8 mouse cellular contexts compared by ENCODE assay signal in genomic region chr16:90726600-90727227, GRCm38 (mm10). TPM values are rescaled to one million over a fixed set of nuclear protein-coding genes. Genes with fewer than 3 reads are reported as not detected.
A peak's percentile ranks its signal among the peaks of the same experiment; 100 is the strongest.
DNase-seq lines count a peak whose midpoint lies in the region; ATAC-seq and TF ChIP-seq lines count a peak whose summit lies in the region.

No protein-coding gene starts in this region.

- H3K4me1 ChIP-seq in lung, postnatal 0 days (ENCODE audit: insufficient read depth, low read depth, low read length): peaks cover 4% of the 10 kb centered on the region; the same call in 1 of the 2 replicates
- H3K4me1 ChIP-seq in stomach, embryonic 14.5 days (ENCODE audit: control insufficient read depth, insufficient read depth, low read length): peaks cover 6% of the 10 kb centered on the region; the same call in 1 of the 2 replicates

- peak overlapping the region; percentile 72 for H3K9ac ChIP-seq in lung, postnatal 0 days (replicated peaks; ENCODE audit: low read depth)
- H3K9ac ChIP-seq in stomach, embryonic 14.5 days (replicated peaks; ENCODE audit: low read depth, low read length): peak overlapping the region; percentile 77

- no peaks in the 10 kb centered on the region for H3K9me3 ChIP-seq in lung, postnatal 0 days (ENCODE audit: low read length)
- H3K9me3 ChIP-seq in stomach, embryonic 14.5 days (ENCODE audit: control insufficient read depth, low read depth, low read length): no peaks in the 10 kb centered on the region

- H3K27me3 ChIP-seq in lung, postnatal 0 days (replicated peaks; ENCODE audit: insufficient read depth, low read length): no peaks in the 10 kb centered on the region
- H3K27me3 ChIP-seq in stomach, embryonic 14.5 days (ENCODE audit: control insufficient read depth, insufficient read depth, low read length): no peaks in the 10 kb centered on the region

- peak overlapping the region; percentile 74 for H3K4me3 ChIP-seq in lung, postnatal 0 days (ENCODE audit: low read depth, low read length)
- peak overlapping the region; percentile 91 for H3K4me3 ChIP-seq in stomach, embryonic 14.5 days (ENCODE audit: low read depth, low read length)

- no peaks in the 10 kb centered on the region for H3K36me3 ChIP-seq in lung, postnatal 0 days (ENCODE audit: insufficient read depth, low read length)
- H3K36me3 ChIP-seq in stomach, embryonic 14.5 days (ENCODE audit: control insufficient read depth, insufficient read depth, low read length): peaks cover 7% of the 10 kb centered on the region

- no peak for TF ChIP-seq EP300 in lung, postnatal 0 days (IDR thresholded peaks at IDR 0.05)

- DNase-seq in lung, postnatal 0 days (ENCODE audit: low spot score): no peak
- no peak for DNase-seq in lung, postnatal 10 days
- peak; percentile 54 for DNase-seq in liver
- no peak for DNase-seq in urinary bladder, postnatal 10 days (ENCODE audit: low spot score)
- DNase-seq in gastrocnemius, postnatal 25 days: no peak
- DNase-seq in cerebellum, adult 9-10 months: no peak

- WGBS in lung, postnatal 0 days: 6% methylated on average over 38 of the region's 38 CpGs
- 5% methylated on average over 38 of the region's 38 CpGs for WGBS in stomach, embryonic 14.5 days

- peak overlapping the region; percentile 96 for H3K4me2 ChIP-seq in lung, postnatal 0 days (replicated peaks; ENCODE audit: low read depth, low read length)
- peak overlapping the region; percentile 94 for H3K4me2 ChIP-seq in stomach, embryonic 14.5 days (replicated peaks; ENCODE audit: low read depth, low read length)

- no peak for TF ChIP-seq CTCF in lung, postnatal 0 days (IDR thresholded peaks at IDR 0.05)

- no peak overlapping the region for H3K27ac ChIP-seq in lung, postnatal 0 days (ENCODE audit: low read length)
- H3K27ac ChIP-seq in stomach, embryonic 14.5 days (ENCODE audit: low read length): peak overlapping the region; percentile 15; the same call in 1 of the 2 replicates

- ATAC-seq in lung, postnatal 0 days: peak; percentile 40
- peak; percentile 67 for ATAC-seq in erythroid progenitor cell, adult 5-6 weeks (replicated peaks; ENCODE audit: low FRiP score, poor library complexity, severe bottlenecking)
- peak; percentile 60 for ATAC-seq in stomach, embryonic 14.5 days (ENCODE audit: insufficient number of reproducible peaks, insufficient read depth, low FRiP score, low read depth)

RNA-seq across cellular contexts. Expression of gene Mis18a, which starts 0.5 kb away (rescaled TPM):
- 25.7 and 27.7 TPM in 2 replicates for polyA plus RNA-seq in lung, postnatal 0 days (2015; fragmentation: Nextera tagmentation; extraction: Ambion mirVana)
- total RNA-seq in erythroid progenitor cell, adult 5-6 weeks (2015; ENCODE audit: low replicate concordance): 40.4 and 43.6 TPM in 2 replicates
- 8.9 and 25.4 TPM in 2 replicates for total RNA-seq in erythroid progenitor cell, adult 5-6 weeks (2017; ENCODE audit: low replicate concordance)
- 61.8 and 62.3 TPM in 2 replicates for polyA plus RNA-seq in stomach, embryonic 14.5 days (2014; fragmentation: Nextera tagmentation; extraction: Ambion mirVana)
- total RNA-seq in gastrocnemius, postnatal 25 days (2021): 1 to 10 TPM in 1 of 2 experiments, under 1 TPM in 1; 0.97 to 1.3 TPM

RNA-seq across cellular contexts. Expression of gene Mrap, which starts 11.3 kb away (rescaled TPM):
- polyA plus RNA-seq in lung, postnatal 0 days (2015; fragmentation: Nextera tagmentation; extraction: Ambion mirVana): 4.4 and 4.7 TPM in 2 replicates
- 6.3 and 13.0 TPM in 2 replicates for total RNA-seq in erythroid progenitor cell, adult 5-6 weeks (2015; ENCODE audit: low replicate concordance)
- total RNA-seq in erythroid progenitor cell, adult 5-6 weeks (2017; ENCODE audit: low replicate concordance): 1.4 and 4.5 TPM in 2 replicates
- not detected in 2 replicates for polyA plus RNA-seq in stomach, embryonic 14.5 days (2014; fragmentation: Nextera tagmentation; extraction: Ambion mirVana)
- total RNA-seq in gastrocnemius, postnatal 25 days (2021): 1 to 10 TPM in 1 of 2 experiments, under 1 TPM in 1; 0.69 to 5.3 TPM

Comparison
In these comparisons a context has a peak if more than half of its experiments do, and no peak if none do; other contexts are left out.
1. RNA of gene Mis18a, which starts 0.5 kb away (total RNA-seq): 8.9 to 43.6 TPM in erythroid progenitor cell, adult 5-6 weeks; 0.97 to 1.3 TPM in gastrocnemius, postnatal 25 days; every median in the first group is over 4 times any median in the second.
2. Peak in every context shown above with its lines, with median percentiles within 50 percentile points of each other: ATAC-seq.